Mouse (Mus musculus) kidney, postnatal 0 days (tissue): ENCODE results near the gene Rfc5. TPM values are rescaled to one million over a fixed set of nuclear protein-coding genes. Genes with fewer than 3 reads are reported as not detected.
"Not testable (repeated sequence)": the region's sequence is repeated elsewhere in the genome, so short reads cannot be mapped to it uniquely, and the experiment has no call there.

Experiments used
- ATAC-seq: fragments of 200-750 bp; cut with Nextera tagmentation; replicated peaks from 2 replicates; pipeline ENCODE4 v1.8.0; 2017; ENCODE audit warnings: low read depth, moderate number of reproducible peaks, moderate TSS enrichment, moderate library complexity; ENCODE audit not compliant: low FRiP score
- DNase-seq: peaks from one replicate; pipeline ENCODE4 v3.0.0-alpha.2; 2016; ENCODE audit warnings: low spot score
- H3K27ac ChIP-seq: fragments of 300-500 bp; sonication (generic); 2 replicates; pipeline ENCODE4 v1.5.1; 2014; ENCODE audit warnings: mild to moderate bottlenecking
- H3K27me3 ChIP-seq: fragments of 300-500 bp; sonication (generic); 2 replicates; pipeline ENCODE4 v1.6.1; 2014; ENCODE audit warnings: low read length, mixed read lengths; ENCODE audit not compliant: insufficient read depth
- H3K36me3 ChIP-seq: fragments of 300-500 bp; sonication (generic); 2 replicates; pipeline ENCODE4 v1.6.1; 2014; ENCODE audit warnings: low read length, mixed read lengths; ENCODE audit not compliant: insufficient read depth
- H3K4me1 ChIP-seq: fragments of 300-500 bp; sonication (generic); replicated peaks from 2 replicates; pipeline ENCODE4 v1.6.1; 2014; ENCODE audit warnings: antibody characterized with exemption, low read length, mixed read lengths; ENCODE audit not compliant: insufficient read depth
- H3K4me2 ChIP-seq: fragments of 300-500 bp; sonication (generic); 2 replicates; pipeline ENCODE4 v1.6.1; 2014; ENCODE audit warnings: mild to moderate bottlenecking, low read length, moderate library complexity, mixed read lengths
- H3K4me3 ChIP-seq: fragments of 300-500 bp; sonication (generic); replicated peaks from 2 replicates; pipeline ENCODE4 v1.5.1; 2014; ENCODE audit warnings: low read depth, low read length
- H3K9ac ChIP-seq: fragments of 300-500 bp; sonication (generic); 2 replicates; pipeline ENCODE4 v1.6.1; 2014; ENCODE audit warnings: low read depth, low read length
- H3K9me3 ChIP-seq: fragments of 300-500 bp; sonication (generic); replicated peaks from 2 replicates; pipeline ENCODE4 v1.6.1; 2016; ENCODE audit warnings: low read length, inconsistent platforms, mixed read lengths
- CTCF ChIP-seq: IDR thresholded peaks from 2 replicates; pipeline ENCODE4 v1.5.1; 2016; ENCODE audit warnings: antibody characterized with exemption, low read depth, mild to moderate bottlenecking, moderate library complexity
- WGBS: fragments of 180-500 bp; shearing (Covaris S2); extraction: QIAGEN DNeasy Blood & Tissue Kit; methylation state at CpG from one replicate; pipeline ENCODE4 v1.1.7; 2014; 5-methylcytosine and 5-hydroxymethylcytosine counted together
- polyA plus RNA-seq: library from polyadenylated mRNA; unstranded; fragments of >200 nt; fragmentation: Nextera tagmentation; extraction: Ambion mirVana; gene quantifications from 2 replicates; pipeline ENCODE4 v1.2.1, GENCODE M21; 2015

Rfc5 gene
- polyA plus RNA-seq, 1 experiment from 2014 or later: 54.7 TPM

DNA sequence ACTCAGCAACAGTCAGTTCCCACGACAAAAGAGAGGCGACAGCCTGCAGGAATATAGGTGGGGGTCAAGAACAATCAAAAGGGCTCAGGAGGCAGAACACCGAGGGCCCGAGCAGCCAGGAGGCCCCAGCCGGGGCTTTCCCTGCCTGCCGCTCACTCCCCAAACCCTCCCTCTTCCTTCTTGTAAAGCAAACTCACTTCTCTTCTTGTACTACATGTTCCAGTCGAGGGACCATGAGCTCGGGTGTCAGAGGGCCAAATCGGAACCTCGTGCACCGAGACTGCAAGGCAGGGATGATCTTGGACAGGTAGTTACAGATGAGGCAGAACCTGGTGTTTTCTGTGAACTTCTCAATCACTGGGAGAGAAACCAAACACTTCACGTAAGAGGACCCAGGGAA lies 5.6 kb downstream of the Rfc5 start:
- TF ChIP-seq CTCF: no peak
- H3K4me2 ChIP-seq: no peak overlapping the region
- no peak overlapping the region for H3K4me3 ChIP-seq
- H3K9ac ChIP-seq: no peak overlapping the region
- H3K4me1 ChIP-seq: peaks cover 6% of the 10 kb centered on the region; the same call in 1 of the 2 replicates
- H3K9me3 ChIP-seq: no peaks in the 10 kb centered on the region
- H3K27me3 ChIP-seq: no peaks in the 10 kb centered on the region
- DNase-seq (no peak), ATAC-seq (no peak)
- no peak overlapping the region for H3K27ac ChIP-seq
- WGBS: 57% methylated on average over 12 of the region's 12 CpGs
- H3K36me3 ChIP-seq: peaks cover 54% of the 10 kb centered on the region

GRCm38 (mm10) chr5:117381785-117382184 lies 7.1 kb downstream of the Rfc5 start:
- 83% methylated on average over 7 of the region's 7 CpGs for WGBS
- no peak overlapping the region for H3K4me3 ChIP-seq

DNA sequence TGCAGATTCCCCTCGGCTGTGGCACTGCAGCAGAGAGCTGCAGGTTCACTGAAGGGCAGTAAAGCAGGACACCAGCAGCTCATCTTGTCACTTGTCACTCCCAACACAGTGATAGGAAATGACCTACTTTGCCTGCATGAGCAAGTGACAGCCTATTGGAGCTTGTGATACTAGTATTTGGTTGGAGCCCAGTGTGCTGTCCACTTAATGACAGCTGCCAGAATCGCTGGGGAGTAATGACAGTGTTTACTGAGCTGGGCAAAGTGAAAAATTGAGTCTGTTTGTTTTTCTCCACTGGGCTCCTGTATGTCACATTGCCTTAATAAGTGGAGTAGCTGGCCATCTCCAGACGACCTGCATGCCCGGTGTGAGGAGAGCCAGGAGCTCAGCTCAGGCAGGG lies 8.6 kb downstream of the Rfc5 start:
- TF ChIP-seq CTCF: no peak
- Histone ChIP-seq H3K4me2 (no peak overlapping the region), H3K4me1 (no peaks in the 10 kb centered on the region), H3K27ac (no peak overlapping the region), H3K9ac (no peak overlapping the region), H3K9me3 (no peaks in the 10 kb centered on the region), H3K27me3 (no peaks in the 10 kb centered on the region), H3K4me3 (no peak overlapping the region), H3K36me3 (peaks cover 66% of the 10 kb centered on the region)
- DNase-seq (no peak), ATAC-seq (no peak)
- WGBS: 66% methylated on average over 4 of the region's 4 CpGs

More at GRCm38 (mm10) chr5:117381785-117382184, 7.1 kb downstream of the Rfc5 start:
- H3K27me3 ChIP-seq: no peaks in the 10 kb centered on the region
- H3K9ac ChIP-seq: no peak overlapping the region
- peaks cover 58% of the 10 kb centered on the region for H3K36me3 ChIP-seq
- H3K4me1 ChIP-seq: no peaks in the 10 kb centered on the region
- DNase-seq (no peak), ATAC-seq (no peak)
- no peaks in the 10 kb centered on the region for H3K9me3 ChIP-seq
- no peak overlapping the region for H3K4me2 ChIP-seq
- no peak; the same call in 1 of the 2 replicates for TF ChIP-seq CTCF
- no peak overlapping the region for H3K27ac ChIP-seq

DNA sequence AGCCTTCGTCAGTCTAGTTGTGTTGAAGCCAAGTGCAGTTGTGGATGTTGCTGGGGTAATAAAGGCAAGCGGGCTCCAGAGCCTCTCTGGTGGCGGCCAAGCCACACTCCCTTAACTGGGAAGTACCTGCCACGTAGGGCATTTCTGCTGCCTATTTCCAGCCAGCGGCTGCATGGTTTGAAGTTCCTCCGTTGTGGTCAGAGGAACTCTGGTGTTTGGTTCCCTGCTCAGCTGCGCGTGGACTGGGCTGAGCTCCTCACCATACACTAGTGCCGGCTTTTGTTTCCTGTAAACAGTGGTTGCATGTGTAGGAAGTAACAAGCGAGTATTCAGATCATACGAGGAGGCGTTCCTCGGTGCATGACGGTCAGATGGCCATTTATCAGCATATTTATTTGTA lies 11.1 kb downstream of the Rfc5 start:
- H3K9me3 ChIP-seq, H3K27me3 ChIP-seq, ATAC-seq, H3K9ac ChIP-seq, H3K27ac ChIP-seq, H3K4me1 ChIP-seq, H3K4me2 ChIP-seq, H3K4me3 ChIP-seq, DNase-seq: not testable (repeated sequence)
- WGBS: 91% methylated on average over 14 of the region's 14 CpGs
- H3K36me3 ChIP-seq: peaks cover 66% of the 10 kb centered on the region

GRCm38 (mm10) chr5:117376331-117376761 lies 12.5 kb downstream of the Rfc5 start:
- WGBS: 68% methylated on average over 11 of the region's 11 CpGs
- no peak overlapping the region for H3K4me3 ChIP-seq
- ATAC-seq (no peak), DNase-seq (no peak)
- no peak overlapping the region for H3K27ac ChIP-seq
- no peaks in the 10 kb centered on the region for H3K9me3 ChIP-seq
- no peaks in the 10 kb centered on the region for H3K27me3 ChIP-seq
- peaks cover 70% of the 10 kb centered on the region for H3K36me3 ChIP-seq
- no peaks in the 10 kb centered on the region for H3K4me1 ChIP-seq
- H3K9ac ChIP-seq: no peak overlapping the region
- TF ChIP-seq CTCF: no peak
- H3K4me2 ChIP-seq: no peak overlapping the region

DNA sequence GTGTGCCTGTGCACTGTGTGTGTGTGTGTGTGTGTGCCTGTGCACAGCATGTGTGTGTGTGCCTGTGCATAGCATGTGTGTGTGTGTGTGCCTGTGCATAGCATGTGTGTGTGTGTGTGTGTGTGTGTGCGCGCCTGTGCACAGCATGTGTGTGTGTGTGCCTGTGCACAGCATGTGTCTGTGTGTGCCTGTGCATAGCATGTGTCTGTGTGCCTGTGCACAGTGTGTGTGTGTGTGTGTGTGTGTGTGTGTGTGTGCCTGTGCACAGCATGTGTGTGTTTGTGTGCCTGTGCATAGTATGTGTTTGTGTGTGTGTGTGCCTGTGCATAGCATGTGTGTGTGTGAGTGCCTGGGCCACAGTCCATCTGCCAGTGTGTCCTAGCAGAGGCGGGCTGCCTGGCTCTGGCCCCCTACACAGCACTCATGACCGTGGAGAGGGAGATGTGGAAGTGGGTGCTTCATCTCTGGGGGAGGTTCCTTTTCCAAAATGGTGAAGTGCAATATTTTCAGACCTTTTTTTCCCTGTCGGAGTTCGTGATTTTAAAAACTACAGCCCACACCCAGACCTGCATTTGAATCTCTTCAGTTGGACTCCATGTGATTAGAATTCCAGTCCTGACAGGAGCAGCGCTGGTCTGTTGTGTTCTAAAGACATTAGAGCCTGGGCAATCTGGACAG lies 14.3 kb downstream of the Rfc5 start:
- H3K9me3 ChIP-seq: no peaks in the 10 kb centered on the region
- H3K9ac ChIP-seq: no peak overlapping the region
- ATAC-seq: no peak
- H3K4me3 ChIP-seq: no peak overlapping the region
- WGBS: 88% methylated on average over 7 of the region's 7 CpGs
- no peak overlapping the region for H3K27ac ChIP-seq
- no peaks in the 10 kb centered on the region for H3K27me3 ChIP-seq
- H3K4me2 ChIP-seq: no peak overlapping the region
- no peaks in the 10 kb centered on the region for H3K4me1 ChIP-seq
- no peak for TF ChIP-seq CTCF
- H3K36me3 ChIP-seq: peaks cover 66% of the 10 kb centered on the region
- no peak for DNase-seq

DNA sequence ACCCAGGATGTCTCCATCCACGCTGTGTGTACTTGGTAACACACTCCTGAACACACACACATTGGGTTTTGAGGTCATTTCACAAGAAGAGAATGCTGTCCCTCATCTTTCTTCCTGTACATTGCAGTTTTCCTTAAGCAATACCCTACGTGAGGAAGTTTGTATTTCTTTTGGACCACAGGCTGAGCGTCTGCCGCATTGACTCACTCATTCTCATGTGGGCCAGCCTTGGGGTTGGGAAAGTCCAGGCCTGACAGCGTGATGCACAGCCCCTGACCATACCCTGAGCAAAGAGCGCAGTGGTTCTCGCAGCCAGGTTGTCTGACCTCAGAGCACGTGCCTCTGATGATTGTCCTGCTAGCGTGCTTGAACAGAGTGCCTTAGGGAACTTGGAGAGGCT lies 15.4 kb downstream of the Rfc5 start:
- peaks cover 67% of the 10 kb centered on the region for H3K36me3 ChIP-seq
- H3K4me1 ChIP-seq: no peaks in the 10 kb centered on the region
- 92% methylated on average over 9 of the region's 9 CpGs for WGBS
- no peaks in the 10 kb centered on the region for H3K27me3 ChIP-seq
- no peak overlapping the region for H3K4me2 ChIP-seq
- ATAC-seq (no peak), DNase-seq (no peak)
- no peaks in the 10 kb centered on the region for H3K9me3 ChIP-seq
- H3K4me3 ChIP-seq: no peak overlapping the region
- H3K9ac ChIP-seq: no peak overlapping the region
- no peak overlapping the region for H3K27ac ChIP-seq
- no peak for TF ChIP-seq CTCF
